Mouse (Mus musculus) common myeloid progenitor, adult 5-6 weeks (primary cell): ENCODE data around the gene Gm21861. TPM values are rescaled to one million over a fixed set of nuclear protein-coding genes. Genes with fewer than 3 reads are reported as not detected.
"Not testable (repeated sequence)": the region's sequence is repeated elsewhere in the genome, so short reads cannot be mapped to it uniquely, and the experiment has no call there.

ENCODE experiments used
- ATAC-seq: replicated peaks from 2 replicates; pipeline ENCODE4 v1.8.0; 2016; ENCODE audit warnings: low read depth, mild to moderate bottlenecking, moderate TSS enrichment, inconsistent platforms; ENCODE audit not compliant: poor library complexity, severe bottlenecking
- total RNA-seq: library from RNA; stranded (forward); fragments of 200-1000, 187-1606 nt; gene quantifications from 2 replicates; pipeline ENCODE4 v1.2.3, GENCODE M21; 2017

Gene Gm21861
- total RNA-seq = not detected in 2 replicates

- not testable (repeated sequence) for ATAC-seq
These were observed at the start of gene Gm21861 for GRCm38 (mm10) chrY:58814497-58814896. Gene Gm21861 (minus strand): TSS chrY:58814597.
